Mouse (Mus musculus) testis, adult 2 months (tissue): Measurements from ENCODE around the gene Tti1. TPM values are rescaled to one million over a fixed set of nuclear protein-coding genes. Genes with fewer than 3 reads are reported as not detected.

ENCODE experiments used
- H3K27ac ChIP-seq: fragments of 200-500 bp; 2 replicates; pipeline ENCODE4 v1.5.1; 2012; ENCODE audit warnings: low read depth, low read length; ENCODE audit not compliant: control insufficient read depth, insufficient read depth
- H3K27me3 ChIP-seq: fragments of 200-500 bp; 2 replicates; pipeline ENCODE4 v1.6.1; 2012; ENCODE audit warnings: mild to moderate bottlenecking, low read length, moderate library complexity; ENCODE audit not compliant: control insufficient read depth, insufficient read depth
- H3K36me3 ChIP-seq: fragments of 200-500 bp; 2 replicates; pipeline ENCODE4 v1.6.1; 2012; ENCODE audit warnings: mild to moderate bottlenecking, low read length; ENCODE audit not compliant: control insufficient read depth, insufficient read depth
- H3K4me1 ChIP-seq: fragments of 200-500 bp; 2 replicates; pipeline ENCODE4 v1.6.1; 2012; ENCODE audit warnings: low read length; ENCODE audit not compliant: control insufficient read depth, insufficient read depth
- H3K4me3 ChIP-seq: fragments of 200-500 bp; 2 replicates; pipeline ENCODE4 v1.5.1; 2012; ENCODE audit warnings: low read depth, mild to moderate bottlenecking, low read length, moderate library complexity, mixed read lengths; ENCODE audit not compliant: control insufficient read depth
- CTCF ChIP-seq: fragments of 200-500 bp; IDR thresholded peaks from 2 replicates; pipeline ENCODE4 v1.5.1; 2012; ENCODE audit warnings: low read depth, mild to moderate bottlenecking, inconsistent platforms, low read length, moderate library complexity; ENCODE audit not compliant: control insufficient read depth, insufficient read depth, insufficient replicate concordance
- POLR2A ChIP-seq: fragments of 200-500 bp; IDR thresholded peaks from 2 replicates; pipeline ENCODE4 v1.6.1; 2012; ENCODE audit warnings: low read depth, mild to moderate bottlenecking, inconsistent platforms, low read length, moderate library complexity; ENCODE audit not compliant: control insufficient read depth
- polyA plus RNA-seq: library from polyadenylated mRNA; depleted of rRNA; stranded (reverse); fragments of >200 nt; gene quantifications from 2 replicates; pipeline ENCODE4 v1.2.3, GENCODE M21; 2012

The Tti1 gene
- polyA plus RNA-seq, 1 experiment: 17.7 TPM

- Histone ChIP-seq H3K27ac (no peak overlapping the region), H3K36me3 (no peaks in the 10 kb centered on the region; the same call in 1 of the 2 replicates), H3K4me1 (no peaks in the 10 kb centered on the region), H3K27me3 (no peaks in the 10 kb centered on the region), H3K4me3 (no peak overlapping the region)
- no peak for TF ChIP-seq POLR2A
- no peak for TF ChIP-seq CTCF
These were observed 15.6 kb downstream of the Tti1 start for GRCm38 (mm10) chr2:158012608-158013007.

- no peak overlapping the region for H3K4me3 ChIP-seq
- TF ChIP-seq CTCF (no peak), POLR2A (no peak)
- no peaks in the 10 kb centered on the region; the same call in none of the 2 replicates for H3K36me3 ChIP-seq
These were observed 18.9 kb downstream of the Tti1 start for GRCm38 (mm10) chr2:158009373-158009772.

GRCm38 (mm10) chr2:158005641-158006040 is 22.6 kb downstream of the Tti1 start:
- Histone ChIP-seq H3K27ac (no peak overlapping the region), H3K27me3 (no peaks in the 10 kb centered on the region), H3K36me3 (no peaks in the 10 kb centered on the region; the same call in none of the 2 replicates), H3K4me1 (no peaks in the 10 kb centered on the region), H3K4me3 (no peak overlapping the region)
- TF ChIP-seq POLR2A (no peak), CTCF (no peak)

More at GRCm38 (mm10) chr2:158009373-158009772, 18.9 kb downstream of the Tti1 start:
- H3K27ac ChIP-seq: no peak overlapping the region
- no peaks in the 10 kb centered on the region for H3K4me1 ChIP-seq
- H3K27me3 ChIP-seq: no peaks in the 10 kb centered on the region

- TF ChIP-seq POLR2A (no peak), CTCF (no peak)
- H3K4me1 ChIP-seq: no peaks in the 10 kb centered on the region
- no peaks in the 10 kb centered on the region for H3K27me3 ChIP-seq
- no peaks in the 10 kb centered on the region; the same call in none of the 2 replicates for H3K36me3 ChIP-seq
- H3K27ac ChIP-seq: no peak overlapping the region
- no peak overlapping the region for H3K4me3 ChIP-seq
These were observed 23.6 kb downstream of the Tti1 start for GRCm38 (mm10) chr2:158004620-158005019.

- Histone ChIP-seq H3K36me3 (0 out of 2 replicates have a peak, but pooled peaks cover 1% of the 10 kb centered on the region), H3K27me3 (no peaks in the 10 kb centered on the region), H3K4me1 (no peaks in the 10 kb centered on the region), H3K27ac (no peak overlapping the region), H3K4me3 (no peak overlapping the region)
- TF ChIP-seq CTCF (no peak), POLR2A (no peak)
These were observed 29.4 kb downstream of the Tti1 start for GRCm38 (mm10) chr2:157998817-157999216.

DNA sequence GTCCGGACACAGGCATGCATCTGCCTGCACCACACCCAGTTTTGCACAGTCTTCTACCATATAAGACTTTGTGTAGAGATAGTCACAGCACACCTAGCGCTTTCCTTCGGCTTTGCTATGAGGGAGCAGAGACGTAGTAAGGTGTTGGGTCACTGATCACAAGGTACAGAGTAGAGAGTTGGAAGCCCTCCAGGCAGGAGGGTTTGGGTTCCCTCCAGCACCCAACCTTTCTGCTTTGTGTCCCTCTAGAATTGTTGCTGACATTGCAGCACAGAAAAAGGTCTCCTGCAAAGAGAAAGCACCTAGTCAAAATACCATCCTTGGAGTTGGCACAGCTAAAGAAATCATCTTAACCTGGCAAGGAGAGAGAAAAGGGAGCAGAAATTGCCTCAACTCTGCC is 35.7 kb downstream of the Tti1 start:
- Histone ChIP-seq H3K27ac (no peak overlapping the region), H3K4me1 (no peaks in the 10 kb centered on the region), H3K36me3 (peaks cover 1% of the 10 kb centered on the region; the same call in 1 of the 2 replicates), H3K27me3 (no peaks in the 10 kb centered on the region), H3K4me3 (no peak overlapping the region)
- TF ChIP-seq POLR2A (no peak), CTCF (no peak)

GRCm38 (mm10) chr2:157991026-157991425 is 37.2 kb downstream of the Tti1 start:
- Histone ChIP-seq H3K4me1 (no peaks in the 10 kb centered on the region), H3K27ac (no peak overlapping the region), H3K4me3 (no peak overlapping the region), H3K27me3 (no peaks in the 10 kb centered on the region), H3K36me3 (peaks cover under 1% of the 10 kb centered on the region; the same call in 1 of the 2 replicates)
- TF ChIP-seq CTCF (no peak), POLR2A (no peak)

GRCm38 (mm10) chr2:157989946-157990345 is 38.3 kb downstream of the Tti1 start:
- no peak for TF ChIP-seq CTCF
- no peak for TF ChIP-seq POLR2A

More at GRCm38 (mm10) chr2:157989946-157990345, 38.3 kb downstream of the Tti1 start:
- no peak overlapping the region for H3K27ac ChIP-seq
- H3K4me3 ChIP-seq: peak overlapping the region; percentile 77
- H3K4me1 ChIP-seq: no peaks in the 10 kb centered on the region
- no peaks in the 10 kb centered on the region; the same call in 1 of the 2 replicates for H3K36me3 ChIP-seq
- no peaks in the 10 kb centered on the region for H3K27me3 ChIP-seq
